Comparison of ENCODE assay signal across 8 mouse cellular contexts in the genomic region with DNA sequence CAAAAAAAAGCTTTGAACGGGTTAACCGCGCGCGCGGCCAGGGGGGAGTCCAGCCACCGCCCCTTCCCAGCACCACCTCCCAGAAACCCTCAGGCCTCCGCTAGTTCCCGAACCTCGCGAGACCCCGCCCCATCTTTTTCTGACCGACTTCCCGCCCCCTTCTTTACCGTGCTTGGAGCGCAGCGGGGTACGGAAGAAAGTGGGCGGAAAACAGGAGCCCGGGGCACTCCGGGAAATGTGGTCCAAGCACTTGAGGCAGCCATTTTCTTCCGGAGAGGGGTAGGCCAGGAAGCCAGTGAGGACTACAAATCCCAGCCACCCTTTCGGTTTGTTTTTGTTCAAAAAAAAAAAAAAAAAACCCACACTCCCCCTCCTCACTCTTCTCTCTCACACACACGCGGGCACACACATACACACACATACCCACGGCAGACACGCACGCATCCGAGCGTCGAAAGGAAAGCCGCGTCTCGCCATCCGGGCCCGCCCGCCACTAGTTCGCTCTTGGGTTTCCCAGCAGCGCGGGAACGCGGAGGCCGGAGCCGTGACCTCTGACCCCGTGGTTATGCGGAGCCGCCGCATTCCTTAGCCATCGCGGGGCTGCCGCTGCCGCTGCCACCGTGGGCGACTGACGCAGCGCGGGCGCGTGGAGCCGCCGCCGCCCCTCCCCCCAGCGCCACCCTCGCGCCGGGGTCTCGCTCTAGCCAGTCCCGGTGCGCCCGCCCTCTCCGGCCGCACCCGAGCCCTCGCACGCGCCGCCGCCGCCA. TPM values are rescaled to one million over a fixed set of nuclear protein-coding genes. Genes with fewer than 3 reads are reported as not detected.
DNase-seq lines count a peak whose midpoint lies in the region; ATAC-seq and TF ChIP-seq lines count a peak whose summit lies in the region.

Gene Asxl1, plus strand, starts transcription at position 376 of the 767 bp plus-strand sequence.

- peaks cover 22% of the 10 kb centered on the region for H3K36me3 ChIP-seq in forebrain, embryonic 10.5 days (replicated peaks)
- peaks cover 6% of the 10 kb centered on the region; the same call in 1 of the 2 replicates for H3K36me3 ChIP-seq in heart, embryonic 15.5 days
- H3K36me3 ChIP-seq in liver, embryonic 14.5 days (replicated peaks; ENCODE audit: control insufficient read depth, insufficient read depth, low read depth) = no peaks in the 10 kb centered on the region
- H3K36me3 ChIP-seq in neural tube, embryonic 11.5 days (ENCODE audit: control insufficient read depth, insufficient read depth, low read length) = no peaks in the 10 kb centered on the region
- no peaks in the 10 kb centered on the region for H3K36me3 ChIP-seq in stomach, postnatal 0 days (ENCODE audit: control insufficient read depth, insufficient read depth, low read length)

- DNase-seq in CD8-positive naive resting alpha-beta T cell, adult 2 months (ENCODE audit: low read depth in 2 of 2, low spot score in 2 of 2) = peak; percentile 90 to 91
- DNase-seq in c-Kit-positive CD71-negative TER-119-negative erythroid progenitor cells, embryonic 14.5 days (ENCODE audit: low read depth) = peak; percentile 96
- peak; percentile 99 for DNase-seq in forebrain, embryonic 10.5 days (ENCODE audit: extremely low spot score, low spot score)
- DNase-seq in kidney, postnatal 25 days = peak; percentile 97 to 99
- DNase-seq in liver, embryonic 14.5 days (ENCODE audit: low read depth in 3 of 3, low spot score in 3 of 3) = peak; percentile 94 to 95 (median 94)
- peak; percentile 98 for DNase-seq in neural tube, embryonic 11.5 days (ENCODE audit: low spot score)
- DNase-seq in stomach, postnatal 0 days (ENCODE audit: low spot score) = peak; percentile 97

- under 1% methylated on average over 79 of the region's 79 CpGs for WGBS in forebrain, embryonic 10.5 days
- WGBS in heart, embryonic 15.5 days = under 1% methylated on average over 70 of the region's 79 CpGs
- WGBS in liver, embryonic 14.5 days (ENCODE audit: insufficient replicate concordance) = under 1% methylated on average over 68 of the region's 79 CpGs
- WGBS in neural tube, embryonic 11.5 days = under 1% methylated on average over 71 of the region's 79 CpGs
- under 1% methylated on average over 54 of the region's 79 CpGs for WGBS in stomach, postnatal 0 days

- H3K4me3 ChIP-seq in forebrain, embryonic 10.5 days = peak within 1 kb of the TSS; percentile 88
- peak within 1 kb of the TSS; percentile 72 for H3K4me3 ChIP-seq in heart, embryonic 15.5 days
- H3K4me3 ChIP-seq in liver, embryonic 14.5 days (ENCODE audit: insufficient read depth in 1 of 2, low read depth in 2 of 2, low read length in 2 of 2) = peak within 1 kb of the TSS; percentile 100
- peak within 1 kb of the TSS; percentile 97 for H3K4me3 ChIP-seq in neural tube, embryonic 11.5 days (ENCODE audit: low read depth, low read length)
- H3K4me3 ChIP-seq in stomach, postnatal 0 days (ENCODE audit: low read depth, low read length) = peak within 1 kb of the TSS; percentile 92

- peak; percentile 95 for ATAC-seq in heart, embryonic 15.5 days (replicated peaks; ENCODE audit: insufficient number of reproducible peaks, insufficient read depth, low FRiP score, low read depth)
- ATAC-seq in liver, embryonic 14.5 days (ENCODE audit: insufficient read depth) = peak; percentile 93
- ATAC-seq in neural tube, embryonic 11.5 days (ENCODE audit: insufficient read depth, low FRiP score, low TSS enrichment) = peak; percentile 97
- ATAC-seq in stomach, postnatal 0 days (ENCODE audit: low FRiP score, low TSS enrichment) = peak; percentile 97

- H3K4me1 ChIP-seq in forebrain, embryonic 10.5 days = peaks cover 40% of the 10 kb centered on the region
- H3K4me1 ChIP-seq in heart, embryonic 15.5 days (replicated peaks) = peaks cover 32% of the 10 kb centered on the region
- peaks cover 46 to 49% of the 10 kb centered on the region in 2 experiments for H3K4me1 ChIP-seq in liver, embryonic 14.5 days (replicated peaks; ENCODE audit: control insufficient read depth in 2 of 2, insufficient read depth in 2 of 2, low read length in 1 of 2)
- peaks cover 12% of the 10 kb centered on the region for H3K4me1 ChIP-seq in neural tube, embryonic 11.5 days (ENCODE audit: control insufficient read depth, insufficient read depth, low read length)
- no peaks in the 10 kb centered on the region; the same call in 1 of the 2 replicates for H3K4me1 ChIP-seq in stomach, postnatal 0 days (replicated peaks; ENCODE audit: control insufficient read depth, insufficient read depth)

- peak within 1 kb of the TSS; percentile 96 for H3K9ac ChIP-seq in heart, embryonic 15.5 days
- peak within 1 kb of the TSS; percentile 99 for H3K9ac ChIP-seq in liver, embryonic 14.5 days (replicated peaks)
- H3K9ac ChIP-seq in neural tube, embryonic 11.5 days (ENCODE audit: low read length) = peak within 1 kb of the TSS; percentile 97
- H3K9ac ChIP-seq in stomach, postnatal 0 days (ENCODE audit: low read length) = peak within 1 kb of the TSS; percentile 96

- H3K4me2 ChIP-seq in heart, embryonic 15.5 days = peak within 1 kb of the TSS; percentile 76
- H3K4me2 ChIP-seq in liver, embryonic 14.5 days (ENCODE audit: low read depth) = peak within 1 kb of the TSS; percentile 94
- H3K4me2 ChIP-seq in neural tube, embryonic 11.5 days (ENCODE audit: low read depth) = peak within 1 kb of the TSS; percentile 76
- H3K4me2 ChIP-seq in stomach, postnatal 0 days (replicated peaks; ENCODE audit: low read depth) = peak within 1 kb of the TSS; percentile 75

- H3K27me3 ChIP-seq in forebrain, embryonic 10.5 days (ENCODE audit: poor library complexity, severe bottlenecking) = no peaks in the 10 kb centered on the region
- H3K27me3 ChIP-seq in heart, embryonic 15.5 days = no peaks in the 10 kb centered on the region
- H3K27me3 ChIP-seq in liver, embryonic 14.5 days (ENCODE audit: control insufficient read depth, insufficient read depth, low read length) = no peaks in the 10 kb centered on the region
- H3K27me3 ChIP-seq in neural tube, embryonic 11.5 days (ENCODE audit: control insufficient read depth, insufficient read depth, low read length) = no peaks in the 10 kb centered on the region
- no peaks in the 10 kb centered on the region for H3K27me3 ChIP-seq in stomach, postnatal 0 days (ENCODE audit: control insufficient read depth, insufficient read depth, low read length)

- no peak for TF ChIP-seq CTCF in liver, embryonic 14.5 days (IDR thresholded peaks at IDR 0.05; ENCODE audit: low read depth)
- no peak for TF ChIP-seq CTCF in stomach, postnatal 0 days (IDR thresholded peaks at IDR 0.05; ENCODE audit: low read depth)

- TF ChIP-seq EP300 in liver, embryonic 14.5 days (IDR thresholded peaks at IDR 0.05; ENCODE audit: low read depth) = peak; percentile 27; the same call in 1 of the 2 replicates
- peak; percentile 98 for TF ChIP-seq EP300 in stomach, postnatal 0 days (optimal IDR thresholded peaks at IDR 0.05)

- H3K9me3 ChIP-seq in forebrain, embryonic 10.5 days = no peaks in the 10 kb centered on the region
- no peaks in the 10 kb centered on the region for H3K9me3 ChIP-seq in heart, embryonic 15.5 days (replicated peaks)
- no peaks in the 10 kb centered on the region for H3K9me3 ChIP-seq in liver, embryonic 14.5 days (ENCODE audit: control insufficient read depth, low read length)
- H3K9me3 ChIP-seq in neural tube, embryonic 11.5 days (ENCODE audit: control insufficient read depth, low read length) = no peaks in the 10 kb centered on the region
- no peaks in the 10 kb centered on the region for H3K9me3 ChIP-seq in stomach, postnatal 0 days (ENCODE audit: control insufficient read depth, low read length)

- H3K27ac ChIP-seq in forebrain, embryonic 10.5 days = peak within 1 kb of the TSS; percentile 100
- H3K27ac ChIP-seq in heart, embryonic 15.5 days = peak within 1 kb of the TSS; percentile 100
- H3K27ac ChIP-seq in liver, embryonic 14.5 days = peak within 1 kb of the TSS; percentile 81
- peak within 1 kb of the TSS; percentile 98 for H3K27ac ChIP-seq in neural tube, embryonic 11.5 days (ENCODE audit: low read depth, low read length)
- peak within 1 kb of the TSS; percentile 99 for H3K27ac ChIP-seq in stomach, postnatal 0 days (replicated peaks)

RNA-seq across cellular contexts. Expression of gene Asxl1, which starts in this region (rescaled TPM):
- 13.1 and 14.2 TPM in 2 replicates for polyA plus RNA-seq in forebrain, embryonic 10.5 days (2016; fragmentation: Nextera tagmentation; extraction: Ambion mirVana)
- polyA plus RNA-seq in heart, embryonic 15.5 days (2015; fragmentation: Nextera tagmentation; extraction: Ambion mirVana) = 9.8 and 12.5 TPM in 2 replicates
- 6.4 and 7.7 TPM in 2 replicates for polyA plus RNA-seq in liver, embryonic 14.5 days (2012; rRNA removed)
- polyA plus RNA-seq in liver, embryonic 14.5 days (2014; fragmentation: Nextera tagmentation; extraction: Ambion mirVana) = 6.4 and 6.5 TPM in 2 replicates
- polyA plus RNA-seq in neural tube, embryonic 11.5 days (2014; fragmentation: Nextera tagmentation; extraction: Ambion mirVana) = 20.7 and 24.6 TPM in 2 replicates
- 5.9 TPM in 2 replicates for polyA plus RNA-seq in stomach, postnatal 0 days (2015; fragmentation: Nextera tagmentation; extraction: Ambion mirVana)

Comparison
In these comparisons a context has a peak if more than half of its experiments do, and no peak if none do; other contexts are left out.
1. Peak in every context shown above with its lines: DNase-seq, ATAC-seq, H3K4me3 ChIP-seq and H3K27ac ChIP-seq.